Mouse (Mus musculus) testis, adult 2 months (tissue): ENCODE results near the gene Il1b.

Source experiments
- CTCF ChIP-seq: fragments of 200-500 bp; IDR thresholded peaks from 2 replicates; pipeline ENCODE4 v1.5.1; 2012; ENCODE audit warnings: low read depth, mild to moderate bottlenecking, inconsistent platforms, low read length, moderate library complexity; ENCODE audit not compliant: control insufficient read depth, insufficient read depth, insufficient replicate concordance
- POLR2A ChIP-seq: fragments of 200-500 bp; IDR thresholded peaks from 2 replicates; pipeline ENCODE4 v1.6.1; 2012; ENCODE audit warnings: low read depth, mild to moderate bottlenecking, inconsistent platforms, low read length, moderate library complexity; ENCODE audit not compliant: control insufficient read depth

GRCm38 (mm10) chr2:129380746-129381474 is 10.0 kb upstream of the Il1b start:
- no peak for TF ChIP-seq CTCF
- no peak for TF ChIP-seq POLR2A
